Mouse (Mus musculus) kidney, adult 9 months (tissue): ENCODE results near the gene Nwd1.
A peak's percentile ranks its signal among the peaks of the same experiment; 100 is the strongest.
"Not testable (repeated sequence)": the region's sequence is repeated elsewhere in the genome, so short reads cannot be mapped to it uniquely, and the experiment has no call there.

Experiments used
- DNase-seq: peaks from one replicate; pipeline ENCODE4 v3.0.0; 2022

The Nwd1 gene

DNA sequence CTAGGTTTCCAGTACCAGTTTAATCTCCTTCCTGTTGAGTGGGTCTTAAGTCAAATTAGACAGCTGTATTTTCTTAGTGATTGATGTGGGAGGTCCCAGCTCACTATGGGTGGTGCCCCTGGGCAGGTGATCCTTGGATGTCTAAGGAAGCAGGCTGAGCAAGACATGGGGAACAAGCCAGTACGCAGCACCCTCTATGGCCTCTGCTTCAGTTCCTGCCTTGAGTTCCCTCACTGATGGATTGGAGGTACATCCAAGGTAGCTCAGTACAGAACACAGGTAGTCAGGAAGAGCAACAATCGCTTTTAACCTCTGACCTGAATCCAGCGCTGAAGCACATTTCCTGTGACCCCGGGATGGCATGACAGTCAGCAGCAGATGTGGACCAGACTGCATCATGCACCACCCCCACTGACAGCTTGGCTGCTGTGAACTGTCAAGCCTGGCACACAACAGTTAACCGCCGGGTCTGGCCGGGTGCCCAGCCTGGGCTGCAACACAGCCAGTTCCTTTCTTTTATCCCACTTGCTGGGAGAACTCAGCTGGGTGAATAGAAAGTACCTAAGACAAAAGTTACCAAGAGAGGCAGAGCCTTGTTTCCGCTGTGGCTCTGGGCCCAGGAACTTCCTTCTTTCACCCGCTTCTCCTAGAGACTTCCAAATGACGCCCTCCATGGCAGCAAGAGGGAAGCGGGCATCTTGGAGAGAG lies at the start of gene Nwd1:
Nwd1 (plus strand) TSS at position 652 of the 708 bp plus-strand sequence.
- peak; percentile 38 for DNase-seq

DNA sequence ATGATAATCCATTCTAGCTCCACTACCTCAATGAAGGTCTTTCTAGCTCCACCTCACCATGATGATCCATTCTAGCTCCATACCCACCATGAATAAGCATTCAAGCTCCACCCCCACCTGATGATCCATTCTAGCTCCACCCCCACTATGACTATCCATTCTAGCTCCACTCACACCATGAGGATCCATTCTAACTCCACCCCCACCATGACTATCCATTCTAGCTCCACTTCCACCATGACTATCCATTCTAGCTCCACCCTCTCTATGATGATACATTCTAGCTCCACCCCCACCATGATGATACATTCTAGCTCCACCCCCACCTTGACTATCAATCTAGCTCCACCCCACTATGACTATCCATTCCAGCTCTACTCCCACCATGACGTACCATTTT lies 3.6 kb upstream of the Nwd1 start:
- no peak for DNase-seq

DNA sequence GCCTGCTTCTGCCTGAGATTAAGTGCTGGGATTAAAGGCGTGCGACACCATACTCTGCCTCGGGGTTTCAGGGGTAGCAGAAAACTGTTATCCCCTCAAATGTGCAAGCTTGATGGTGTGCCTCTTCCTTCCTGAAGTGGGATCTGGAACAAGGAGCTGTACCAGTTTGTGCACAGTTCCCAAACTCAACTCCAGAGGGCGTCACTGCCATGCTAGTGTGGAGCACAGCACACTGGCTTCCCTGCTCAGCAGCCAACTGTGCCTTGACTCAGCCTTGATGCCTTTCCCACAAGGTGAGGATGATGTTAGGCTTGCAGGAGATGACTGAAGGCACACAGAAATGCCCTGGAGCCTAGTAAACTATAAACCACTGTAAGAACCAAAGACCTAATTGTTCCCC lies 1.9 kb upstream of the Nwd1 start:
- no peak for DNase-seq

DNA sequence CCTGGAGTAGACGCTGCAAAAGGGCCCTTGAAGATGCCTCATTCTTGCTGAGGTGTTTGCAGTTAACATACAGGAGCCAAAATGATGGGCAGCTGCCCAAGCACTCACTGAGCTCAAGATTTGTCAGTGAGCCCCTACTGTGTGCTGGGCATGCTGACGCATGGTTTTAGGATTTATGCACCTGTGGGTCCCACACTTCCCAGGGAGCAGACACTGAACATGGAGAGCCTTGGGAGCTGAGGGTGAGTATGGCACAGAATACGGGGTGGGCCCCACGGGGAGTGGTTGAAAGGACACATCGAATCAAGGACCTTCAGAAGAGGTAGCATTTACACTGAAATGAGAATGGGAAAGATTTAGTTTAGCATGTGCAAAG lies 245 bp downstream of the Nwd1 start:
- no peak for DNase-seq

DNA sequence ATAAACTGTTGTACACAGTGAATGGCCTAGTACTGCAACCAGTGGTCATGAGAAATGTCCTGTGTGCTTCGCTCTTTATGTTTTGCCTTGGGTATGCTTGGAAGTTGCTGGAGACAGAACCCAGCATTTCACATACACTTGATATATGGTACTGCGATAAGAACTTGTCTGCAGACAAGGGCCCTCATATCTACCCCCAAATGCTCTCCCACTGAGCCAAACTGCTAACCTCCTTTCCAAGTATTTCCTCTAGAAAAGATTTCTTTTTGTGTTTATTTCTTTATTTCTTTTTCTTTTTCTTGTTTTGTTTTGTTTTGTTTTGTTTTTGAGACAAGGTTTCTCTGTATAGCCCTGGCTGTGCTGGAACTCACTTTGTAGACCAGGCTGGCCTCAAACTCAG lies 4.2 kb downstream of the Nwd1 start:
- DNase-seq, result no peak

DNA sequence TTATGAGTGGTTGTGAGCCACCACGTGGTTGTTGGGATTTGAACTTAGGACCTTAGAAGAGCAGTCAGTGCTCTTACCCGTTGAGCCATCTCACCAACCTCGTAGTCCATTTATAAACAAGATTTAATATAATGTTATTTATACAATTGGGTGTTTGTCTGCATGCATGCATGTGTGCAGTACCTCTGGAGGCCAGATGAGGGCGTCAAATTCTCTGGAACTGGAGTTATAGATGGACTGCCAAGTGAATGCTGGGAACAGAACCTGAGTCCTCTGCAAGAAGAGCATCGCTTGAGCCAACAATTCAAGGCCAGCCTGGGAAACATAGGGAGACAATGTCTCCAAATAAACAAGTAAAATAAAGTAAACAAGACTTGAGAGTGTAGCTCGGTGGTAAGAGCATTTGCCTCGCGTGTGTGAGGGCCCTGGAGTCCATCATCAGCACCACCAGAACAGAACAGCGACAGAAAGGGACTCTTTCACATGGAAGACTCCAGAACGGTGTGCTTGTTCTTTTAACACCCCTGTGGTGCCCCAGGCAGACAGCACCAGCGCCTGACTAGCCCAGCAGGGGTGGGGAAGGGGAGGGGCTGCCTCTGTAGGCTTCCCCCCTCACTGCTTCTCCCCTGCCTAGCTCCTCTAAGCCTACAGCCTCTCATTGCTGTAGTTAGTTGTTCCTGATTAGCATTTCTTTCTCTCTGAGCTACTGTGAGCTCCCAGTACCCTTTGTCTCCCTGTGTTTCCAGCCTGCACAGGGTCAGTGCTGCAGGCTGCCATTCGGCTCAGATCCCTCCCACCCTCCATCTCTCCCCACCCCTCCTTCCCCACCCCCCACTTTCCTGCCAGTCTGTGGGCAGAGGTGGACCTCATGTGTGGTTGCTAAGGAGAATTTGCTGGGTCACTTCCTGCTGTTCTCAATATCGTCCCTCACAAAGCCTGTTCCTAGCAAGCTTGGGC lies 8.3 kb downstream of the Nwd1 start:
- no peak for DNase-seq

DNA sequence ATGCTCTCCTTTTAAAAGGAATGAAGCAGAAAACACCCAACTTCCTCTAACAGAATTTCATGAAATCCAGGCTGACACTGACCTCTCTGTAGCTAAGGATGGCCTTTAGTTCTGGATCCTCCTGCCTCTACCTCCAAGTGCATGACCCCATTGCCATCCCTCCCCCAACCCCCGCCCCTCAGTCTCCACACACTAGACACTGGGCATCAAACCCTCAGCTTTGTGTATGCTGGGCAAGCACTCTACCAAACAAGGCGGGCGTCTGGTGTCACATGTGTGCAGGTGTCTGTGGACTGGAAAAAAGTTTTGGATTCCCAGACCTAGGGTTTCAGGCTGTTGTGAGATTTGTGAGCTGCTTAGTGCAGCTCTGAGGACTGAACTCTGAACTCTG lies 9.0 kb downstream of the Nwd1 start:
- no peak for DNase-seq

DNA sequence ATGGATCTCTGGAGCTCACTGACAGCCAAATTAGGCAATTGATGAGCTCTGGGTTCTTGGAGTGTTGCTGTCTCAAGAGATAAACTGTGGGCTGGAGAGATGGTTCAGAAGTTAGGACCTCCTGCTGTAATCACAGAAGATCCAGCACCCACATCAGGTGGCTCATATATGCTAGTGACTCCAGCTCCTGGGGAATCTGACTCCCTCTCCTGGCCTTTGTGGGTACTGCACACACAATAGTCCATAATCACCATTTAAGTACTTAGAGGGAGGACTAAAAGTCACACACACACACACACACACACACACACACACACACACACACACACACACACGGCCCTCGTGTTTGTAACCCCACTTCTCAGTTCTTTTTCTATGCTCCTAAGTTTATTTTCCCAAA lies 13.5 kb downstream of the Nwd1 start:
- DNase-seq, result no peak

DNA sequence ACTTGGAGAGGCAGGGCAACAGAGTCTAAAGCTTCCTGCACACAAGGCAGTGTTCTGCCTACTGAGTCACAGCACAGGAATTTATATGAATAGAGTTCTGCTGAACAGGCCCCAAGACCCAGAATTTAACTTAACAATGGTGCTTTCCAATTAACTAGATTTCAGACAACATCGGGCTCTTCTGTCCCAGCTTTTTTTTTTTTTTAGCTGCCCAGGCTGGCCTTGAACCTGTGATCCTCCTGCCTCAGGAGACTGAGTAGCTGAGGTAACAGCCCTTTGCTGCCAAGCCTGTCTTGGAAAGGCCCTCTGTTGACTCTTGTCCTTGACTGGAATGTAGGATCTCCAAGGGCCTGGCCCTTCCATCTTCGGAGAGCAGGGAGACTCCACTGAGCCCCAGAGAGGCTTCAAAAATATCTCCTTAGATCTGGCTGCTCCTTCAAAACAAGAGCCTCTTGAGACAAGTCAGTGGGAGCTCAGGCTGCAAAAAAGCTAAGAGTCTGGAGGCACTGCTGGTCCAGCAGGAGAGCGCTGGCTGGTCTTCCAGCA lies 17.7 kb downstream of the Nwd1 start:
- no peak for DNase-seq

DNA sequence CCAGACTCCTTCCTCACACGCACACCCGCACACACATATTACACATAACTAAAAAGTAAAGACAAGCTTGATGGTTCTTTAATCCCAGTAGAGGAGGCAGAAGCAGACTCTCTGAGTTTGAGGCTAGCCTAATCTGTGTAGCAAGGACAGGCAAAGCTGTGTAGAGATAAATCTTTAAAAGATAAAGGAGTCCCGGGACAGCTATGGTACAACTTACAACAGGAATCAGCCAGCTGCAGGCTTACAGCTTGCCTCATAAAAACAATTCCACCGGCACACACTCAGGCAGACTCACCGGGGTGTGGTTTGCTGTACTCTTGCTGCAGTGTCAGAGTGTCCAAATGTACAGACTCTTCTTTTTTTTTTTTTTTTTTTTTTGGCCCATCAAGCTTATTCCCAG lies 18.2 kb downstream of the Nwd1 start:
- DNase-seq, result no peak

DNA sequence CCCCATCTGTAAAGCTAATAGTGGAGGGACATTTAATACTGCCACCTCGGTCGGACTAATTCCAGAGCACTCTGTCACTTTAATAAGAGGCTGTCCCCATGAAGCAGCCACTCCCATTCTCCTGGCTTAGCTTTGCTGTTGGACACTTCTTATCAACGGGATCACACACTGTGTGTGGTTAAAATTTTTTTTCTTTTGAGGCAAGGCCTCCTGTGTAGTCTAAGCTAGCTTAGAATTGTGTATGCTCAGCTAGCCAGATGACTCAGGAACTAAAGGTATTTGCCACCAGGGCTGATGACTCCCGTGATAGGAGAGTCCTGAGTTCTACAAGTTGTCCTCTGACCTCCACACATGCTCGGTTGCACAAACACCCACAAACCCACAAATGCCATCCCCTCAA lies 18.9 kb downstream of the Nwd1 start:
- peak; percentile 26 for DNase-seq

DNA sequence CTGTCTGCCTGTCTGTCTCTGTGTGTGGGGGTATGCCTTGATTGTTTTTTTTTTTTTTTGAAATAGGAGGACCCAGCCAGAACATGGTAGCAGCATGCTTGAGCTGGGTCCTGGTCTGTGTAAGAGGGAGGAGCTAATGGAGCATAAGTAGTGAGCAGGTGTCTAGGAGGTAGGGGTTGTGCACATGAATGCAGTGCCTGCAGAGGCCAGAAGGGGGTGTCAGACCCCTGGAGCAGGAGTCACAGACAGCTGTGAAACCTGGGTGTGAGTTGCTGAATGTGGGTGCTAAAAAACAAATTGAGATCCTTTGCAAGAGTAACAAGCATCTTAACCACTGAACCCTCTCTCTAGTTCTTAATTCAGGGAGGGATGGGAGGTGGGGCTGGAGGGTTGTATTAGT lies 22.4 kb downstream of the Nwd1 start:
- DNase-seq, result no peak

DNA sequence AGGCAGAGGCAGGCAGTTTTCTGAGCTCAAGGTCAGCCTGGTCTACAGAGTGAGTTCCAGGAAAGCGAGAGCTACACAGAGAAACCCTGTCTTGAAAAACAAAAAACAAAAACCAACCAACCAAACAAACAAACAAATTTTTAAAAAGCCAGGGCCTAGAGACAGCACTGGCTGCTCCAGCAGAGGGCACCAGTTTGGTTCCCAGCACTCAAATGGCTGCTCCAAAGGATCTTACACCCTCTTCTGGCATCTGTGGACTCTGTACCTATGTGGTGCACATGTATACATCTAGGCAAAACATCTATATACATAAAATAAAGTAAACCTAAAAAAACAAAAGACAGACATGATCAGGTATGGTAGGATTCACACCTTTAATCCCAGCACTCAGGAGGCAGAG lies 26.3 kb downstream of the Nwd1 start:
- DNase-seq, result no peak

DNA sequence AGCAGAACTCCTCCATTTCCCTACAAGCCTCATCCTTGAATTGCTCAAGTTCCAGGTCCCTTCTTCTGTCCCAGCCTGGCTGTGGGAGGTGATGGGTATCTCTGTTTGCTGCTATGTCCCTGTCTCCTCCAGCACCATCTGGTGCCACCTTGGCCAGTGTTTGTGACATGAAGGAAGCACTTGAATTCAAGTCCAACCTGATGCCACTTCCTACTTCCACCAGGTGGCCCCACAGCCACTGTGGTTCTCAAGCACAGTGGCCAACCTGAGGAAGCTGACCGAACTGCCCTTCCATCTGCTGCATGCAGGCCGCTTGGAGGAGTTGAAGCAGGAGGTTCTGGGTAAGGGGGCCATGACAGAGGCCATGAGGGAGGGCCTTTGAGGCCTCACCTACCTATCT lies 27.7 kb downstream of the Nwd1 start:
- DNase-seq, result no peak

DNA sequence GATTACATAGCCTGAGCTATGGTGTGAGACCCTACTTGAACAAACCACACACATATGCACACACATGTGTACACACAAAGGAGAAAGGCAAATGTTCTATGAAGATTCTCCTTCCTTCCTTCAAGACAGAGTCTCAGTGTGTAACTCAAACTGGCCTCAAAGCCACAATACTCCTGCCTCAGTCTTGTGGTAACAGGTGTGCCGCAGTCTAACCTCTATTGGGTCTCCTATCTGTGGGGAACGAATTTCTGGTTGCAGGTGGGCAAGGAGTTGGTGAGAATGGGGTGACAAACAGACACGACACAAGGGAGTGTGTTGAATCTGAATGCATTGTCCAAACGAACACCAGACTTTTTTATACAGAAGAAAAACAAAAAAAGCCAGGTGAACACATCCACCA lies 29.9 kb downstream of the Nwd1 start:
- DNase-seq, result no peak

DNA sequence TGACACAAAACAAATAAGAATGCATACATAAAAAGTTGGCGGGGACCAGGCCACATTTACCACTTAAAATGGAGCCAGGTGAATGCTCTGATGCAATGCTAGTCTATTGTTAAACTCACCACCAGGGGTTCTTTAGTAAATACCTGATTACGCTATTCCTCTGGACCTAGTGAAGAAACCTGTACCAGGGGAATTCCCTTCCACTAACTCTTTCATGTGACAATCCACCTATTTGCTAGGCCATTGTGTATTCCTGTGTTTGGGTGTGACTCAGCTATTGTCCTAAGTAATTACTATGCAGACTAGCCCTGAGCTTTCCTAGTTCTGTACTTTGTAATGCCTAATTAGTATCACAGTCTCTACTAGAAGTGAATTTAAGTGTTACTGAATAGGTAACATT lies 30.3 kb downstream of the Nwd1 start:
- not testable (repeated sequence) for DNase-seq

DNA sequence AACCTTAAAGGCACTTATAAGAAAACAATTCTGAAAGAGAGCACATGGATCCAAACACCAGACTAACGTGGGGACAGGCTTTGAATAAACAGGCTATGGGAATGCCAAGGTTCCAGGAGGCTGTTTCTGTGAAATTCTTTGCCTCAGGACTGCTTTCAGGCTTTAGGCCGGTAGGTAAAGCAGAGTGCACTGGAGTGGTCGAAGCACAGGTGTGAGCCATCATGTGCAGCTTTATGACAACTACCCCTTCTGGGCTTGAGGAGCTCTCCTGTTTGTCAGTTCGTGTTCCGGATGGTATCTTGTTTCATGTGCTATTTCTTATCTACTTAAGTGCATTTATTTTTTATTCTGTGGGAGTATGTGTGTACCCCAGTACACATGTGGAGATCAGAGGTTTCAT lies 30.8 kb downstream of the Nwd1 start:
- no peak for DNase-seq

DNA sequence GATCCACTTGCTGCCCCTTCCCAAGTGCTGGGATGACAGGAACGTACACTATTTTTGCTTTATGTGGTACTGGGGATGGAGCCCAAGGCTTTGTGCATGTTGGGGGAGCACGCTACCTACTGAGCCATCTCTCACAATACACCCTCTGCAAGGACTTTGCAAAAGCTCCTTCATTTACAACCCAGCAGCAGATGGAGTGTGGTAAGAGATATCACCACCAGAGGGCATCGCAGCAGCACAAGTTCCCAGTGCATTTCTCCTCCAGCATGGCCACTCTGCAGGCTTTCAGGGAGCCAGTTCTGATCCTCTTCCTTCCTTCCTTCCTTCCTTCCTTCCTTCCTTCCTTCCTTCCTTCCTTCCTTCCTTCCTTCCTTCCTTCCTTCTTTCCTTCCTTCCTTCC lies 33.6 kb downstream of the Nwd1 start:
- peak; percentile 76 for DNase-seq

DNA sequence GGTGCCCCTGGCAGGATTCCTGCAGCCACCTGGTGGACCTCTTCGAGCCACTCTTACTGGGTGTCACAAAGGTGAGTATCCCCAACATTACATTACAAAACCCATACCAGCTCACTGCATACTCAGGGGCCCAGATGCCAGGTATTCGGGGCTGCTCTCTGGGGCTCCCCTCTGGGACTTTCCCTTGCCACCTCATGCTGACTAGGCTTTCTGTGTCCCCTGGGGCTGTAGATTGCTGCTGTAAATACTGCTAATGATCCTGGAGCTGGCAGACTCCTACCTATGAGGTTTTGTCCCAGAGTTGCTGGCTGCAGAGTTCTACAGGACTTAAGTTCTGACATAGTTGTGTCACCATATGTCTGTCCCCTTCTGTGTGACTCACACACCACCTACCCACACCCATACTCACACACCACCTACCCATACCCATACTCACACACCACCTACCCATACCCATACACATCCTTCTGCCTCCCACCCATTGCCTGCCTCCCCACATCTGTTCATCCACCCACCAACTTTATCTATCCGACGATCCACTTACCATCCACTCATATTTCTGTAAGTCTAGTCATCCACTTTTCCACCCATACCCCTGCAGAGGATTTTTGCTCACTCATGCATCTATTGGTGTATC lies 35.7 kb downstream of the Nwd1 start:
- DNase-seq, result no peak

DNA sequence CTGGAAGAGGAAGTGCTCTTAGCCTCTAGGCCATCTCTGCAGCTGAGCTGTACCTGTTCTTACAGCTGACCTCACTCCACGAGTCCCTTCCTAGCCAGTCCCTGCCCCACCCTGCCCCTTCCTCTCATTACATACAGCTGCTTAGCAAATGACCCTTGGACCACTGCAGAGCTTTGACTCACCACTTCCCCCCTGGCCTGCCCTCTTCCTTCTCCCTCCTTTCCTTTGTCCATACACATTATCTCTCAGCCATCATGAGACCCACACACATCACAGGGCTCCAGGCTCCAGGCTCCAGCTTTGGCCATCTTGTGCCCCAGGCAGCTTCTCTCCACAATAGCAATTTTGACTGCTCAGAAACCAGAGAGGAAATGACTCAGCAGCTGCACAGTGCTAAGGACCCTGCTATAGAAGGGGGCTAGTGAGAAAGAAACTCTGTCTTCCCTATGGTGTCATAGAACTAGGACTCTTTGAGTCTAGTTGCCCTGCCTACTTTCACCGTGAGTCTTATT lies 36.6 kb downstream of the Nwd1 start:
- no peak for DNase-seq

DNA sequence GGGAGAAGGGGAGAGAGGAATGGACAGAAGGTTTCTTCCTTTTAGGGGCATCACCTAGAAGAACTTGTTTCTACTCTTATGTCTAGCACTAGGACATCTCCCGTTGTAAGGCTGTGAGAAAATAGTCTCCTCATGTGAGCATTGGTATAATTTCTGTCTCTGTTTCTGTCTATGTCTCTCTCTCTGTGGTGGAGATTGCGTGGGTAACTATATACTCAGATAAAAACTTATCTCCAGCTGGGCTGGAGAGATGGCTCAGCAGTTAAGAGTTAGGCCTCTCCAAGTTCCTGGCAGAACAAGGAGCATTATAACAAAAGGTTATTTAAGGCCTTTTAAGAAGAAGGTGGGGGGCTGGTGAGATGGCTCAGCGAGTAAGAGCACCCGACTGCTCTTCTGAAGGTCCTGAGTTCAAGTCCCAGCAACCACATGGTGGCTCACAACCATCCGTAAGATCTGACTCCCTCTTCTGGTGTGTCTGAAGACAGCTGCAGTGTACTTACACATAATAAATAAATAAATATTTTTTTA lies 37.1 kb downstream of the Nwd1 start:
- DNase-seq, result not testable (repeated sequence)

DNA sequence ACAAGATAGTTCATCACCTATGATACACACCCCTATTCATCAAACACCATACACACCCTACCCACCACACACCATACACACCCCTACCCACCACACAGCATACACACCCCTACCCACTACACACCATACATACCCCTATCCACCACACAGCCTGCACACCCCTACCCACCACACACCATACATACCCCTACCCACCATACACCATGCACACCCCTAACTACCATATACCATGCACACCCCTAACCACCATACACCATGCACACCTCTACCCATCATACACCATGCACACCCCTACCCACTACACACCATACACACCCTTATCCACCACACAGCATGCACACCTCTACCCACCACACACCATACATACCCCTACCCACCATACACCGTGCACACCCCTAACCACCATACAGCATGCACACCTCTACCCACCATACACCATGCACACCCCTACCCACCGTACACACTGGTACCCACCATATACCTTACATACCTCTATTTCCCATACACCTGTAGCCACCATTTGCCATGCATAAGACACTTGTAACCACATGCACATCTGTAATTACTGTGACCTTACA lies 51.9 kb downstream of the Nwd1 start:
- DNase-seq, result no peak

DNA sequence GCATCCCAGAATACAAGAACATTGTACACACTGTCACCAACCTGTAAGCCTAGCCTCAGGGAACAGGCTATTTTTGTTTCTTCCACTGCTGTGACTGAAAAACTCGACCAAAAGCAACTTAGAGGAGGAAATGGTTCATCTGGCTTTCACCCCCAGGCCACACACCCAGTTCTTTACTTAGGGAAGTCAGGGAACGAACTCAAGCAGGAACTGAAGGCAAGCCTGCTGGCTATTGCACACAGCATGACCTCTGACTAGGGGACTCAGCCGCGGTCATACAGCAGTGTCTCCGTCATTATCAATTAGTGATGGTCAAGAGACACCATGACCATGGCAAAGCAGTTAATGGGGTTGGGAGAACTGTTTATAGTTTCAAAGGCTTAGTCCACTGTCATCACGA lies 66.1 kb downstream of the Nwd1 start:
- DNase-seq, result no peak
